Mouse (Mus musculus) myocyte (in vitro differentiated cells): Measurements from ENCODE around the gene Phlpp1.
"Not testable (repeated sequence)": the region's sequence is repeated elsewhere in the genome, so short reads cannot be mapped to it uniquely, and the experiment has no call there.

Source experiments
- CEBPB ChIP-seq: IDR thresholded peaks from 2 replicates; pipeline ENCODE4 v1.6.1; 2011; ENCODE audit warnings: mild to moderate bottlenecking, moderate library complexity; ENCODE audit not compliant: poor library complexity, insufficient read depth, severe bottlenecking
- MAX ChIP-seq: IDR thresholded peaks from one replicate; pipeline ENCODE4 v1.6.1; 2011; ENCODE audit warnings: low read depth, mild to moderate bottlenecking, control low read depth
- MYOD1 ChIP-seq, 3 experiments: IDR thresholded peaks; one replicate each; pipeline ENCODE4 v1.6.1; 2011; ENCODE audit warnings: control low read depth in 2 of 3, low read depth in 2 of 3, mild to moderate bottlenecking in 2 of 3, moderate library complexity in 1 of 3; ENCODE audit not compliant: insufficient read length in 2 of 3, control insufficient read depth in 1 of 3
- MYOG ChIP-seq, 3 experiments: IDR thresholded peaks; one replicate each; pipeline ENCODE4 v1.6.1; 2011; ENCODE audit warnings: control low read depth in 2 of 3, low read depth in 2 of 3, mild to moderate bottlenecking in 2 of 3; ENCODE audit not compliant: insufficient read length in 2 of 3, control insufficient read depth in 1 of 3, insufficient read depth in 1 of 3
- POLR2A ChIP-seq: IDR thresholded peaks from one replicate; pipeline ENCODE4 v1.6.1; 2011; ENCODE audit warnings: low read depth, mild to moderate bottlenecking, control low read depth, moderate library complexity; ENCODE audit not compliant: insufficient read length
- POLR2AphosphoS2 ChIP-seq: IDR thresholded peaks from one replicate; pipeline ENCODE4 v1.6.1; 2011; ENCODE audit warnings: low read depth, control low read depth; ENCODE audit not compliant: insufficient read length
- TCF12 ChIP-seq: IDR thresholded peaks from one replicate; pipeline ENCODE4 v1.6.1; 2011; ENCODE audit warnings: mild to moderate bottlenecking, control low read depth; ENCODE audit not compliant: poor library complexity, insufficient read depth, severe bottlenecking

DNA sequence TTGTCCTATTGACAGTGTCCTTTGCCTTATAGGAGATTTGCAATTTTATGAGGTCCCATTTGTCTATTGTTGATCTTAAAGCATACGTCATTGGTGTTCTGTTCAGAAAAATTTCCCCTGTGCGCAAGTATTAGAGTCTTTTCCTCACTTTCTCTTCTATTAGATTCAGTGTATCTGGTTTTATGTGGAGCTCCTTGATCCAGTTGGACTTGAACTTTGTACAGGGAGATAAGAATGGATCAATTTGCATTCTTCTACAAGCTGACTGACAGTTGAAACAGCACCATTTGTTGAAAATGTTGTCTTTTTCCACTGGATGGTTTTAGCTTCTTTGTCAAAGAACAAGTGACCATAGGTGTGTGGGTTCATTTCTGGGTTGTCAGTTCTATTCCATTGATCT lies 140.3 kb downstream of the Phlpp1 start:
- not testable (repeated sequence) for TF ChIP-seq CEBPB; MAX; POLR2A; TCF12; MYOG (IDR thresholded peaks at IDR 0.05; ENCODE audit: control insufficient read depth in 1 of 3, insufficient read depth in 1 of 3, insufficient read length in 2 of 3, low read depth in 2 of 3); POLR2AphosphoS2; MYOD1 (IDR thresholded peaks at IDR 0.05; ENCODE audit: control insufficient read depth in 1 of 3, insufficient read length in 2 of 3, low read depth in 2 of 3)
